Mouse (Mus musculus): ENCODE data around the gene 3110082I17Rik.

DNA sequence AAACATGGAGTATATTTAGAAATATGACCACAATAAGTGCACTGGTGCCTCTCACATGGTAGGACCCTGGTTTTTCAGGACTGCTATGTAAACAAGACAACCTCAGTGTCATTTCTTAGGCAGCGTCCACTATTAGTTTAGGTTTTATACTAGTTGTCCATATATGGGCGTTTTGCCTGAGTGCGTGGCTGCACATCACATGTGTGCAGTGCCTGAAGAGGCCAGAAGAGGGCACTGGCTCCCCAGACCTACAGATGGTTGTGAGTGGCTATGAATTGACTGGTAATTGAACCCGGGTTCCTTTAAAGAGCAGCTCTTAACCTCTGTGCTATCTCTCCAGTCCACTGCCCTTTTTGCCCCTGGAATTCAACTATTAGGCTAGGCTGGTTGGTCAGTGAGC lies 43.4 kb downstream of the 3110082I17Rik start:
- peak; percentile 63 for TF ChIP-seq CTCF (IDR thresholded peaks at IDR 0.05; ENCODE audit: low read depth)
- no peak for TF ChIP-seq EP300 (IDR thresholded peaks at IDR 0.05; ENCODE audit: low read depth)

All from liver, embryonic 14.5 days (tissue).